Mouse (Mus musculus): ENCODE measurements at regions not wholly inside any gene's neighbourhood (a gene's known extent, or its start where the extent isn't known, plus 50 kb on each side); places are given as distances from the start of the nearest gene placed in this dataset.

- no peak for TF ChIP-seq CTCF (IDR thresholded peaks at IDR 0.05; ENCODE audit: low read depth, low read length)
- no peak for TF ChIP-seq POLR2A (IDR thresholded peaks at IDR 0.05; ENCODE audit: borderline replicate concordance, low read depth, low read length)
- Histone ChIP-seq H3K27ac (ENCODE audit: insufficient read depth, low read depth, low read length) (no peak overlapping the region), H3K4me3 (ENCODE audit: insufficient read depth, low read length) (no peak overlapping the region), H3K4me1 (ENCODE audit: control insufficient read depth, insufficient read depth, low read length) (no peaks in the 10 kb centered on the region)
These were observed 202.3 kb downstream of the Gadd45g start for GRCm38 (mm10) chr13:52048777-52049176.

DNA sequence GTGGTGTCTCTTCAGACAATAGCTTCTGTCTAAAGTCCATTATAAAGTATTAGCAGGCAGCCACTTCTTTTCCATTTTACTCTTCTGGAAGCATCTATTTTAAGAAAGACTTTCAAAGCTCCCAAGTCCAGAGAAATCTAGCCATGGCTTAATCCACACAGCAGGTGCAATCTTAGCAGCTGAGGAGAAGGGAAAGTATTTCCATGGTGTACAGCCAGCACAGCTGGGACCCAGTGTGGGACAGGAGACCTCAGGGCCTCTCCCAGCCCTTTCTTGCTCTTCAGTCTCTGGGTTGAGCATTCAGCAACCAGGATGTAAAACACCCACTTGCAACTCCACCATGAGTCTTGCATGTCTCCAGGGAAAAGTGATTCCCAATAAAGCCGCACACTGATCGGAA is 202.8 kb downstream of the Gadd45g start:
- H3K4me1 ChIP-seq (ENCODE audit: control insufficient read depth, insufficient read depth, low read length): no peaks in the 10 kb centered on the region
- H3K4me3 ChIP-seq (ENCODE audit: insufficient read depth, low read length): no peak overlapping the region
- no peak overlapping the region for H3K27ac ChIP-seq (ENCODE audit: insufficient read depth, low read depth, low read length)
- TF ChIP-seq CTCF (IDR thresholded peaks at IDR 0.05; ENCODE audit: low read depth, low read length): no peak
- no peak for TF ChIP-seq POLR2A (IDR thresholded peaks at IDR 0.05; ENCODE audit: borderline replicate concordance, low read depth, low read length)

DNA sequence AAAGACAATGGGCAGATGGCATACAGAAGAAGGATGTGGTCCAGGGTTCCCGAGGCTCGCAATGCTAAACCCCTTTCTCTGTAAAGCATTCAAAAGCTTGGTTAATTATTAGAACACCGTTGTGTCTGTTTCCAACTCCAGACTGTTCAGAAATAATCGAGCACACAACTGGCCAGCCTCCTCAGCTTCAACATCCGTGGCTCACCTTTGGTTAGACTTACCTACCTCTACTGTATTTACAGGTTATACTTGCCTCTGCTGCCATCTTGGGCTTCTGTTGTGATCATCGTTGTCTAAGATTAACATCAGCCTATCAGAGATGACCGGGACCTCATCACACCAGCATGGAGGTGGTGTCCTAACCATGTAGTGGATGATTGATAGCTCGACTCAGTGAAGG is 209.3 kb downstream of the Gadd45g start:
- no peak overlapping the region for H3K4me3 ChIP-seq (ENCODE audit: insufficient read depth, low read length)
- TF ChIP-seq POLR2A (IDR thresholded peaks at IDR 0.05; ENCODE audit: borderline replicate concordance, low read depth, low read length): no peak
- TF ChIP-seq CTCF (IDR thresholded peaks at IDR 0.05; ENCODE audit: low read depth, low read length): no peak
- no peaks in the 10 kb centered on the region for H3K4me1 ChIP-seq (ENCODE audit: control insufficient read depth, insufficient read depth, low read length)
- H3K27ac ChIP-seq (ENCODE audit: insufficient read depth, low read depth, low read length): no peak overlapping the region

DNA sequence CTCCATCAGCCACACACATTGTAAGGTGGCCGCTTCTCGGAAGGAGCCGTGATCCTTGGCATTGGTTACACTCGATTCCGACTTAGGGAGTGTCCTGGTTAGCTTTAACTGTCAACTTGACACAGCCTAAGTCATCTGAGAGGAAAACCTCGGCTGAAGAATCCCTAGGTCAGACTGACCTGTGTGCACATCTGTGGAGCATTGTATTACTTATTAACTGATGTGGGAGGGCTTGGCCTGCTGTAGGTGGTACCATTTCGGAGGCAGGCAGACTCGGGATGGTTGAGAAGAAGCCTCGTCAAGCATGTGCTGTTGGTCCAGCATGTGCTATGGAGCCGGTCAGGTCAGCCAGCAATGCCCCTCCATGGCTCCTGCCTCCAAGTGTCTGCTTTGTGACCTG is 211.0 kb downstream of the Gadd45g start:
- Histone ChIP-seq H3K4me1 (ENCODE audit: control insufficient read depth, insufficient read depth, low read length) (peaks cover 14% of the 10 kb centered on the region), H3K4me3 (ENCODE audit: insufficient read depth, low read length) (no peak overlapping the region), H3K27ac (ENCODE audit: insufficient read depth, low read depth, low read length) (no peak overlapping the region)
- TF ChIP-seq CTCF (IDR thresholded peaks at IDR 0.05; ENCODE audit: low read depth, low read length) (no peak), POLR2A (IDR thresholded peaks at IDR 0.05; ENCODE audit: borderline replicate concordance, low read depth, low read length) (no peak)

DNA sequence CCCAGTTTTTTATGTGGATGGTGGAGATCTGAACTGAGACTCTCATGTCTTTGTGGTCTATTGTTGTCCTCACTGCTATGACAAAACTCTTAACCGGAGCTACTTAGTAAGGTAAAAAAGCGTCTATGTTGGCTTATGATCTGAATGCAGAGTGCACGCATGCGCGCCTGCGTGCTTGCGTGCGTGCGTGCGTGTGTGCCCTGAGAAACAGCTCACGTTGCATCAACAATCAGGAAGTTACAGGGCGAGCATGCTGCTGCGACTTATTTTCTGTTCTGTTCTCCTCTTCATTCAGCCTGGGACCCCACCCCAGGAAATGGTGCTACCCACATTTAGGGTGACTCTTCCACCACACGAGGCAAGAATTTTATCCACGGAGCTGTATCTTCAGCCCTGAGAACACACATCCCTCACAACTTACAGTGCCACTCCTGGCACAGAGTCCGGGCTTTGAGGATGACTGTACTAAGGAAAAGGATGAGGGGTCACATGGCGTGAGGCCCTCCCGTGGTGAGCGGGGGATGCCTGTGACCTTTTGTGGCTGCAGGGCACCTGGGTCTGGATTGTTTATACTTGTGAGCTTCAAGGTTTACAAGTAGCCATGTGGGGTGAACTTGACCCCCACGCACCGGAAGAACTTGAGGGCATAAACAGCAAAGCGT is 213.4 kb downstream of the Gadd45g start:
- no peak overlapping the region for H3K4me3 ChIP-seq (ENCODE audit: insufficient read depth, low read length)
- peaks cover 16% of the 10 kb centered on the region for H3K4me1 ChIP-seq (ENCODE audit: control insufficient read depth, insufficient read depth, low read length)
- TF ChIP-seq POLR2A (IDR thresholded peaks at IDR 0.05; ENCODE audit: borderline replicate concordance, low read depth, low read length) (no peak), CTCF (IDR thresholded peaks at IDR 0.05; ENCODE audit: low read depth, low read length) (no peak)
- H3K27ac ChIP-seq (ENCODE audit: insufficient read depth, low read depth, low read length): no peak overlapping the region

DNA sequence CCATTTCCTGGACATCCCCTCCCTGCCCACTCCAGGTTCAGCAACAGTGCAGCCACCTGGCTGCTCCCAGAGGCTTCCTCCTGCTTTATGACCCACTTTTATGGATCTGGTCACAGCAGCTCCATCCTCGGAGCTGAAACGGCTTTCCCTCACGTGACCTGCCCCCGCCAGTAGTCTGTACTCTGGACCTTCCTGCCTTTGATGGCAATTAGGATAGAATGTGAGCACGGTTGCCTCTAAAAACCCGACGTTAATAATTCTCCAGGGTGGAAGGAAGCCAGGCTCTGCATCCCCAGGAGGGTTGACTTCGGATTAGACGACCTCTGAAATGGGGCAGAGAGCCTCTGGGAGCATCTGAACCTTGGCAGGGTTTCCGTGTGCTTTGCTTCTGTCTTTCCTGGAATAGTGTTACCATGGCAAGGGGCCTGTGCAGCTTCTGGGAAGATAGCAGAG is 214.0 kb downstream of the Gadd45g start:
- Histone ChIP-seq H3K4me3 (ENCODE audit: insufficient read depth, low read length) (no peak overlapping the region), H3K4me1 (ENCODE audit: control insufficient read depth, insufficient read depth, low read length) (peaks cover 16% of the 10 kb centered on the region), H3K27ac (ENCODE audit: insufficient read depth, low read depth, low read length) (no peak overlapping the region)
- TF ChIP-seq CTCF (IDR thresholded peaks at IDR 0.05; ENCODE audit: low read depth, low read length) (no peak), POLR2A (IDR thresholded peaks at IDR 0.05; ENCODE audit: borderline replicate concordance, low read depth, low read length) (no peak)

DNA sequence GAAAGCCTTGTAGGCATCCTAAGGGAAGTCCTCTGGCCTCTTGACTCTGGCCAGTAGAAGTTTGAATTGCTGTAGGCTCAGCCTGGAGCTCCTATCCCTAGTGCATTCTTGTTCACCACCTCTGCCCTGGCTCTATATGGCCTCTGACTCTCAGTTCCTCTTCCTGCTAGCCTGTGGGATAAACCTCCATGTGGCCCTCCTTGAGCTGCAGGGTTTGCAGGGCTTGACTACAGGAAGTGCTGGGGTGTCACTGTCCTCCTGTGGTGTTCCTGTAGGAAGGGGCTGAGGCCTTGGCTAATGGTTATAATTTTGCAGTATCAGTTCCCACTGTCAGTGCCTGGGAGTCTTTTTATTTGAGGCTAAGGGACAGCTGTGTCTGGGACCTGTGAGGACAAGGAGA is 215.0 kb downstream of the Gadd45g start:
- Histone ChIP-seq H3K4me1 (ENCODE audit: control insufficient read depth, insufficient read depth, low read length) (peaks cover 16% of the 10 kb centered on the region), H3K27ac (ENCODE audit: insufficient read depth, low read depth, low read length) (peak overlapping the region; percentile 74), H3K4me3 (ENCODE audit: insufficient read depth, low read length) (no peak overlapping the region)
- TF ChIP-seq CTCF (IDR thresholded peaks at IDR 0.05; ENCODE audit: low read depth, low read length): no peak
- TF ChIP-seq POLR2A (IDR thresholded peaks at IDR 0.05; ENCODE audit: borderline replicate concordance, low read depth, low read length): no peak

GRCm38 (mm10) chr13:52061881-52062280 is 215.4 kb downstream of the Gadd45g start:
- Histone ChIP-seq H3K4me1 (ENCODE audit: control insufficient read depth, insufficient read depth, low read length) (peaks cover 16% of the 10 kb centered on the region), H3K27ac (ENCODE audit: insufficient read depth, low read depth, low read length) (peak overlapping the region; percentile 74), H3K4me3 (ENCODE audit: insufficient read depth, low read length) (no peak overlapping the region)
- no peak for TF ChIP-seq CTCF (IDR thresholded peaks at IDR 0.05; ENCODE audit: low read depth, low read length)
- TF ChIP-seq POLR2A (IDR thresholded peaks at IDR 0.05; ENCODE audit: borderline replicate concordance, low read depth, low read length): no peak

- H3K27ac ChIP-seq (ENCODE audit: insufficient read depth, low read depth, low read length): no peak overlapping the region
- H3K4me3 ChIP-seq (ENCODE audit: insufficient read depth, low read length): no peak overlapping the region
- H3K4me1 ChIP-seq (ENCODE audit: control insufficient read depth, insufficient read depth, low read length): peaks cover 23% of the 10 kb centered on the region
- TF ChIP-seq CTCF (IDR thresholded peaks at IDR 0.05; ENCODE audit: low read depth, low read length): no peak
- no peak for TF ChIP-seq POLR2A (IDR thresholded peaks at IDR 0.05; ENCODE audit: borderline replicate concordance, low read depth, low read length)
These were observed 216.1 kb downstream of the Gadd45g start for GRCm38 (mm10) chr13:52062576-52062975.

DNA sequence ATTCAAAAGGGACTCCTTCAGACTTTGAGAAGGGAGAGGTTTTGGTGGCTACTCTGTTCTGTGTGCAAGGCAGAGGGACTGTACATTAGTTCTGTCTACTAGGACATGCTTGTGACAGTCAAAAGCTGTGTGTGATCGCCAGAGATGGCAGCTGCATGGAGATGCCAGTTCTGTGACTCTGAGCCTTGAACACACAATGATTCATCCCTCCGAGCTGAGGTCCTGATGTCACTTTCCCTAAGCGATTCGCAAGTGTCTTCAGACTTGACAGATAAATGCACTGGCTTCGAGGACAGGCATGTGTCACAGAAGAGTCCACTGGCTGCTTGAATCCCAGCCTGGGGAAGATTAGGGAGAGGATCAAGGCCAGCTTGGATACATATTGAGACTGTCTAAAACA is 218.8 kb downstream of the Gadd45g start:
- Histone ChIP-seq H3K27ac (ENCODE audit: insufficient read depth, low read depth, low read length) (no peak overlapping the region), H3K4me3 (ENCODE audit: insufficient read depth, low read length) (no peak overlapping the region), H3K4me1 (ENCODE audit: control insufficient read depth, insufficient read depth, low read length) (peaks cover 25% of the 10 kb centered on the region)
- TF ChIP-seq CTCF (IDR thresholded peaks at IDR 0.05; ENCODE audit: low read depth, low read length) (no peak), POLR2A (IDR thresholded peaks at IDR 0.05; ENCODE audit: borderline replicate concordance, low read depth, low read length) (no peak)
